In the genomic region with DNA sequence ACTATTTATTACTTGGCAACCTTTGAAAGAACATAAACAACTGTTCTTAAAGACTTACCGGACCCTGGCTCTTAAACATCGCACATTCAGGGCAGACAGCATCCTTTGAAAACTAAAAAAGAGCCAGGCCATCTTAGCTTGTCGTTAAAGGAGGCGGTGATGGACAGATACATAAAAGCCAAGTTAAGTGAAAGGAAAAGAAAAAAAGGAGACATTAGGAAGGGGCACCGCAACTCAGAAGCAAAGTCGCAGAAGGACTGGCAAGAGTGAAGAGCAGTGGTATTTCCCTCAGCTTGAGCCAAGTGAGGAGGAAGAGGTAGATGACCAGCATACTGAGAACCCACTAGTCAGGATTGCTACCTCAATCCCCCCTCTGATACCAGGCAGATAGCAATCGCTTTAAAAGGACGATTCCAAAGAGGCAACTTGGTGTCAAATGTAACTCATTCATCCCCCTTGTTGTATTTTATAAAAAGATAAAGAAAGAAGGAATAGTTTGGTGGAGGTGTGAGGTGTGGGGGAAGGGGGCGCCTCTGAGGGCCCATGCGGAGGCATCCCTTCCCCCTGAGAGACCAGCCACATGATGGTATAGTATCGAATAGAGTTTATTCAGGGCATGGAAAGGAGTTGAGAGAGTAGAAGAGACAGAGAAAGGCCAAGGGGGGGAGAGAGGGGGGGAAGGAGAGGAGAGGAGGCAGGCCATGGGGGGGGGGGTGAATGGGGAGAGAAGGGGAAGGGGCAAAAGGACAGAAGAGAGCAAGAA, we compare ENCODE assay signal across 15 mouse cellular contexts. TPM values are rescaled to one million over a fixed set of nuclear protein-coding genes. Genes with fewer than 3 reads are reported as not detected.
DNase-seq lines count a peak whose midpoint lies in the region; ATAC-seq and TF ChIP-seq lines count a peak whose summit lies in the region.
"Had no signal": no experiment of that assay in that cellular context is flagged by ENCODE, and none has a peak within 500 bp of the region (broad histone marks: within the 10 kb centered on the region; RNA-seq: fewer than 3 reads in every experiment).

No protein-coding gene starts in this region.

- H3K9ac ChIP-seq in forebrain, embryonic 11.5 days (ENCODE audit: low read length), result no peak overlapping the region; the same call in 1 of the 2 replicates
- no peak overlapping the region for H3K9ac ChIP-seq in forebrain, embryonic 16.5 days (replicated peaks; ENCODE audit: low read depth, low read length)
- no peak overlapping the region for H3K9ac ChIP-seq in hindbrain, postnatal 0 days (replicated peaks; ENCODE audit: low read length)
- no peak overlapping the region for H3K9ac ChIP-seq in neural tube, embryonic 13.5 days
- no peak overlapping the region for H3K9ac ChIP-seq in kidney, embryonic 14.5 days (ENCODE audit: low read depth, low read length)
- H3K9ac ChIP-seq: heart, embryonic 15.5 days; kidney, embryonic 15.5 days; lung, embryonic 14.5 days had no signal

- H3K9me3 ChIP-seq in forebrain, embryonic 11.5 days (ENCODE audit: control insufficient read depth, low read length), result no peaks in the 10 kb centered on the region; the same call in 1 of the 2 replicates
- no peaks in the 10 kb centered on the region for H3K9me3 ChIP-seq in forebrain, embryonic 16.5 days (ENCODE audit: control insufficient read depth, low read length)
- H3K9me3 ChIP-seq in hindbrain, postnatal 0 days (ENCODE audit: low read length), result no peaks in the 10 kb centered on the region
- H3K9me3 ChIP-seq in neural tube, embryonic 13.5 days, result no peaks in the 10 kb centered on the region
- no peaks in the 10 kb centered on the region for H3K9me3 ChIP-seq in kidney, embryonic 14.5 days (ENCODE audit: control insufficient read depth, low read length)
- H3K9me3 ChIP-seq: heart, embryonic 15.5 days; kidney, embryonic 15.5 days had no signal

- no peak overlapping the region for H3K4me2 ChIP-seq in forebrain, embryonic 11.5 days (ENCODE audit: low read depth, low read length, severe bottlenecking)
- H3K4me2 ChIP-seq in forebrain, embryonic 16.5 days (ENCODE audit: low read length), result no peak overlapping the region
- no peak overlapping the region for H3K4me2 ChIP-seq in hindbrain, postnatal 0 days (ENCODE audit: low read depth, low read length)
- no peak overlapping the region for H3K4me2 ChIP-seq in neural tube, embryonic 13.5 days
- no peak overlapping the region for H3K4me2 ChIP-seq in kidney, embryonic 14.5 days (replicated peaks; ENCODE audit: low read depth, low read length)
- H3K4me2 ChIP-seq: heart, embryonic 15.5 days; kidney, embryonic 15.5 days; lung, embryonic 14.5 days had no signal

- WGBS in forebrain, embryonic 11.5 days, result 38% methylated on average over 11 of the region's 11 CpGs
- 22% methylated on average over 11 of the region's 11 CpGs for WGBS in forebrain, embryonic 16.5 days
- WGBS in hindbrain, postnatal 0 days, result 36% methylated on average over 11 of the region's 11 CpGs
- WGBS in neural tube, embryonic 13.5 days, result 21% methylated on average over 11 of the region's 11 CpGs
- WGBS in kidney, embryonic 14.5 days, result 45% methylated on average over 11 of the region's 11 CpGs

- H3K4me1 ChIP-seq in forebrain, embryonic 11.5 days (replicated peaks; ENCODE audit: control insufficient read depth, insufficient read depth, low read length), result peaks cover 12% of the 10 kb centered on the region
- peaks cover 13% of the 10 kb centered on the region for H3K4me1 ChIP-seq in forebrain, embryonic 16.5 days (replicated peaks; ENCODE audit: control insufficient read depth, insufficient read depth, low read length)
- peaks cover 5% of the 10 kb centered on the region for H3K4me1 ChIP-seq in hindbrain, postnatal 0 days (ENCODE audit: insufficient read depth, low read length)
- H3K4me1 ChIP-seq in neural tube, embryonic 13.5 days (replicated peaks), result peaks cover 13% of the 10 kb centered on the region
- 0 out of 2 replicates have a peak, but pooled peaks cover 7% of the 10 kb centered on the region for H3K4me1 ChIP-seq in kidney, embryonic 14.5 days (ENCODE audit: control insufficient read depth, insufficient read depth, low read length)

- DNase-seq in forebrain, embryonic 11.5 days (ENCODE audit: low spot score), result no peak
- peak; percentile 51 for DNase-seq in hindbrain, postnatal 0 days (ENCODE audit: low spot score)
- DNase-seq in lung, postnatal 25 days (ENCODE audit: low spot score), result no peak
- no peak for DNase-seq in left cerebral cortex, adult 18-20 months (ENCODE audit: low spot score in 2 of 2)
- DNase-seq: adrenal gland, postnatal 14 days; lung, embryonic 14.5 days; thymus, postnatal 25 days had no signal

- TF ChIP-seq CTCF in hindbrain, postnatal 0 days (IDR thresholded peaks at IDR 0.05; ENCODE audit: low read depth), result no peak

- no peaks in the 10 kb centered on the region for H3K27me3 ChIP-seq in forebrain, embryonic 11.5 days (ENCODE audit: control insufficient read depth, insufficient read depth, low read length)
- no peaks in the 10 kb centered on the region for H3K27me3 ChIP-seq in forebrain, embryonic 16.5 days (replicated peaks; ENCODE audit: control insufficient read depth, insufficient read depth, low read length)
- H3K27me3 ChIP-seq in hindbrain, postnatal 0 days (ENCODE audit: insufficient read depth, low read length), result no peaks in the 10 kb centered on the region
- no peaks in the 10 kb centered on the region for H3K27me3 ChIP-seq in neural tube, embryonic 13.5 days
- no peaks in the 10 kb centered on the region for H3K27me3 ChIP-seq in kidney, embryonic 14.5 days (ENCODE audit: control insufficient read depth, insufficient read depth, low read length)
- H3K27me3 ChIP-seq: heart, embryonic 15.5 days; kidney, embryonic 15.5 days had no signal

- no peak overlapping the region for H3K4me3 ChIP-seq in forebrain, embryonic 11.5 days (ENCODE audit: low read depth, low read length)
- H3K4me3 ChIP-seq in forebrain, embryonic 16.5 days (replicated peaks; ENCODE audit: low read length), result no peak overlapping the region
- H3K4me3 ChIP-seq in hindbrain, postnatal 0 days (ENCODE audit: low read length), result no peak overlapping the region
- H3K4me3 ChIP-seq in neural tube, embryonic 13.5 days, result no peak overlapping the region
- H3K4me3 ChIP-seq in kidney, embryonic 14.5 days (ENCODE audit: low read length), result no peak overlapping the region
- H3K4me3 ChIP-seq: heart, embryonic 15.5 days; kidney, embryonic 15.5 days; myocyte had no signal

- H3K36me3 ChIP-seq in forebrain, embryonic 11.5 days (ENCODE audit: control insufficient read depth, insufficient read depth, low read length), result no peaks in the 10 kb centered on the region
- no peaks in the 10 kb centered on the region for H3K36me3 ChIP-seq in forebrain, embryonic 16.5 days (ENCODE audit: control insufficient read depth, insufficient read depth)
- H3K36me3 ChIP-seq in hindbrain, postnatal 0 days (ENCODE audit: insufficient read depth, low read length), result no peaks in the 10 kb centered on the region
- no peaks in the 10 kb centered on the region for H3K36me3 ChIP-seq in neural tube, embryonic 13.5 days
- no peaks in the 10 kb centered on the region for H3K36me3 ChIP-seq in kidney, embryonic 14.5 days (ENCODE audit: control insufficient read depth, insufficient read depth, low read length)
- H3K36me3 ChIP-seq: heart, embryonic 15.5 days; kidney, embryonic 15.5 days had no signal

- peak overlapping the region; percentile 8; the same call in 1 of the 2 replicates for H3K27ac ChIP-seq in forebrain, embryonic 11.5 days (ENCODE audit: low read depth, low read length)
- no peak overlapping the region; the same call in 1 of the 2 replicates for H3K27ac ChIP-seq in forebrain, embryonic 16.5 days (ENCODE audit: low read length)
- H3K27ac ChIP-seq in hindbrain, postnatal 0 days, result peak overlapping the region; percentile 62; the same call in 1 of the 2 replicates
- H3K27ac ChIP-seq in neural tube, embryonic 13.5 days (replicated peaks), result peak overlapping the region; percentile 78
- H3K27ac ChIP-seq in kidney, embryonic 14.5 days (ENCODE audit: low read depth, low read length), result no peak overlapping the region
- H3K27ac ChIP-seq: heart, embryonic 15.5 days; kidney, embryonic 15.5 days had no signal

- no peak for ATAC-seq in forebrain, embryonic 11.5 days (replicated peaks; ENCODE audit: low FRiP score)
- ATAC-seq in forebrain, embryonic 16.5 days, result peak; percentile 37
- ATAC-seq in hindbrain, postnatal 0 days, result peak; percentile 78
- peak; percentile 86 for ATAC-seq in neural tube, embryonic 13.5 days (ENCODE audit: low read depth)
- ATAC-seq in kidney, embryonic 14.5 days (ENCODE audit: low FRiP score, low TSS enrichment), result no peak

RNA-seq across cellular contexts. Expression of a gene that starts 31.4 kb away (rescaled TPM):
- polyA plus RNA-seq in forebrain, embryonic 11.5 days (2014; fragmentation: Nextera tagmentation; extraction: Ambion mirVana), result 32.1 and 34.5 TPM in 2 replicates
- 137 and 168 TPM in 2 replicates for polyA plus RNA-seq in forebrain, embryonic 16.5 days (2015; fragmentation: Nextera tagmentation; extraction: Ambion mirVana)
- total RNA-seq in hindbrain, postnatal 0 days (2014; rRNA removed), result 38.3 and 55.5 TPM in 2 replicates
- 281 and 287 TPM in 2 replicates for polyA plus RNA-seq in hindbrain, postnatal 0 days (2015; fragmentation: Nextera tagmentation; extraction: Ambion mirVana)
- 265 and 276 TPM in 2 replicates for polyA plus RNA-seq in neural tube, embryonic 13.5 days (2015; fragmentation: Nextera tagmentation; extraction: Ambion mirVana)
- total RNA-seq in left cerebral cortex, adult 18-20 months (2021), result 100 to 1,000 TPM; 234 TPM
- polyA plus RNA-seq in kidney, embryonic 14.5 days (2014; fragmentation: Nextera tagmentation; extraction: Ambion mirVana), result 9.9 and 16.1 TPM in 2 replicates
- total RNA-seq: liver, adult 2 months had no signal
- polyA plus RNA-seq: liver, adult 2 months; small intestine, adult 2 months had no signal

Comparison
In these comparisons a context has a peak if more than half of its experiments do, and no peak if none do; other contexts are left out.
1. ATAC-seq: peak in forebrain, embryonic 16.5 days (single experiment), hindbrain, postnatal 0 days (single experiment) and neural tube, embryonic 13.5 days (single experiment); none in forebrain, embryonic 11.5 days (single experiment) and kidney, embryonic 14.5 days (single experiment).
2. H3K27ac ChIP-seq: peak in forebrain, embryonic 11.5 days (single experiment), hindbrain, postnatal 0 days (single experiment) and neural tube, embryonic 13.5 days (single experiment); none in forebrain, embryonic 16.5 days (single experiment) and kidney, embryonic 14.5 days (single experiment).